Mouse (Mus musculus) midbrain, embryonic 10.5 days (tissue): ENCODE results near the gene Pigv. TPM values are rescaled to one million over a fixed set of nuclear protein-coding genes. Genes with fewer than 3 reads are reported as not detected.
A peak's percentile ranks its signal among the peaks of the same experiment; 100 is the strongest.
"Not testable (repeated sequence)": the region's sequence is repeated elsewhere in the genome, so short reads cannot be mapped to it uniquely, and the experiment has no call there.

ENCODE experiments used
- DNase-seq: peaks from one replicate; pipeline ENCODE4 v3.0.0-alpha.2; 2017; ENCODE audit warnings: low spot score
- H3K27ac ChIP-seq: fragments of 300-500 bp; sonication (generic); replicated peaks from 2 replicates; pipeline ENCODE4 v1.5.1; 2016; ENCODE audit warnings: mild to moderate bottlenecking
- H3K27me3 ChIP-seq: fragments of 300-500 bp; sonication (generic); 2 replicates; pipeline ENCODE4 v1.6.1; 2016; ENCODE audit warnings: low read depth, mild to moderate bottlenecking; ENCODE audit not compliant: poor library complexity, severe bottlenecking
- H3K36me3 ChIP-seq: fragments of 300-500 bp; sonication (generic); 2 replicates; pipeline ENCODE4 v1.6.1; 2016; ENCODE audit warnings: mild to moderate bottlenecking, moderate library complexity
- H3K4me1 ChIP-seq: fragments of 300-500 bp; sonication (generic); 2 replicates; pipeline ENCODE4 v1.6.1; 2016
- H3K4me3 ChIP-seq: fragments of 300-500 bp; sonication (generic); 2 replicates; pipeline ENCODE4 v1.5.1; 2016; ENCODE audit warnings: mild to moderate bottlenecking, moderate library complexity
- H3K9me3 ChIP-seq: fragments of 300-500 bp; sonication (generic); replicated peaks from 2 replicates; pipeline ENCODE4 v1.6.1; 2016; ENCODE audit warnings: mild to moderate bottlenecking
- WGBS: fragments of 180-500 bp; shearing (Covaris S2); methylation state at CpG from one replicate; pipeline ENCODE4 v1.1.7; 2016; 5-methylcytosine and 5-hydroxymethylcytosine counted together
- polyA plus RNA-seq: library from polyadenylated mRNA; unstranded; fragments of >200 nt; fragmentation: Nextera tagmentation; extraction: Ambion mirVana; gene quantifications from 2 replicates; pipeline ENCODE4 v1.2.1, GENCODE M21; 2016

Pigv gene
- polyA plus RNA-seq, 1 experiment from 2014 or later = 18.7 TPM

DNA sequence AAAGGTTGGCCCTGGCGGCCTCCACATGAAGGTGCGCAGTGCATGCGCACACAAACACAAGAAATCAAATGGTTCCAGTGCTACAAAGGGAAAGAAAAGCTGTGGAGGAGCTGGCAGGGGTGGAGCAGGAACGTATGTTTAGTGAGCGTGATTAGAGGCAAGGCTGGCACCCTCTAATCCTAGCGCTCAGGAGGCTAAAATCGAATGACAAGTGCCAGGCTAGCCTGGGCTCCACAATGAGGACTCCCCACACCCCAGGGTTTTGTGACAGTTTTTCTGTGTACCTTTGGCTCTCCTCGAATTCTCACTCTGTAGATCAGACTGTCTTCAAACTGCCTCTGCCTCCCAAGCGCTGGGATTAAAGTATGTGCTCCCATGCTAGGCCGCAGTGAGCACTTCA lies 19.7 kb downstream of the Pigv start:
- no peak for DNase-seq
- H3K27me3 ChIP-seq = no peaks in the 10 kb centered on the region
- H3K4me3 ChIP-seq = no peak overlapping the region
- no peak overlapping the region for H3K27ac ChIP-seq
- no peaks in the 10 kb centered on the region for H3K36me3 ChIP-seq
- peaks cover 16% of the 10 kb centered on the region for H3K4me1 ChIP-seq
- H3K9me3 ChIP-seq = no peaks in the 10 kb centered on the region
- 74% methylated on average over 10 of the region's 10 CpGs for WGBS

DNA sequence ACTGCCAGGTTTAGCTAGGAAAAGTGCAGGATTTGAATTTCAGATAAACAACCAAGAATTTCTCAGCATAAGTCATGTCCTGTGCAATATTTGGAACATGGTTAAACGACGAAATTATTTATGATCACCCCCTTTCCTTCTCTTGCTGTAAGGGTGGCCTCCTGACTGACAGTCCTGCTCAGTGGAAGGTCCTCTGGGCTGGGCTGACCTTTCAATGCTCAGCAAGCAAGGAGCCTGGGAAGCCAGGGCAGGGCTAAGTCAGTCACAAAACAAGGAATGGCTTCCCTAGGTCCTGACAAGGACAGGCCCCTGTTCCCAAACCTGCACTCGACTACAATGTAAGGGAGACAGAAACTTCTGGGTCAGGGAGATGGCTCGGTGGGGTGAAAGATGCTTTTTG lies 20.5 kb downstream of the Pigv start:
- 71% methylated on average over 4 of the region's 4 CpGs for WGBS
- no peak overlapping the region for H3K4me3 ChIP-seq
- H3K36me3 ChIP-seq = no peaks in the 10 kb centered on the region
- peaks cover 16% of the 10 kb centered on the region for H3K4me1 ChIP-seq
- DNase-seq = no peak
- no peaks in the 10 kb centered on the region for H3K9me3 ChIP-seq
- no peaks in the 10 kb centered on the region for H3K27me3 ChIP-seq
- no peak overlapping the region for H3K27ac ChIP-seq

DNA sequence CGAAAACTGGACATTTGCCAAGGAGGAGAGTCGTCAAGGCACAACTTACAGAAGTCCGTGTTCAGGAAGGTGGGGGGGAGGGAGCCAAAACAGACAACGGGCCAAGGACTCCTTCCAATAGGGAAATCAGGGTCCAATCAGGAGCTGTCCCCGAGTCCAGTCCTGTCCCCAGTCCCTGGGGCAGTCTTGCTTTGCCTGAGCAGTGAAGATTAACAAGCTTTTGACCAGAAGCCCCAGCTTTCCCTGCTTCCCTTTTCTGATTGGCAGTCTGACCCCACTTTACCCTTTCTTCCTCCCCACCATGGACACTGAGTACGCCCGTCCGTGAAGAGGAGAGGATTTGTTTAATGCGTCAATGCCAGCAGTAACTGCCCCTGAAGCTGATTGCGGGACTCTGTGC lies 21.0 kb downstream of the Pigv start:
- no peaks in the 10 kb centered on the region for H3K27me3 ChIP-seq
- H3K9me3 ChIP-seq = no peaks in the 10 kb centered on the region
- WGBS = 60% methylated on average over 10 of the region's 10 CpGs
- peaks cover 15% of the 10 kb centered on the region for H3K4me1 ChIP-seq
- H3K4me3 ChIP-seq = no peak overlapping the region
- H3K27ac ChIP-seq = no peak overlapping the region
- H3K36me3 ChIP-seq = no peaks in the 10 kb centered on the region
- DNase-seq = no peak

DNA sequence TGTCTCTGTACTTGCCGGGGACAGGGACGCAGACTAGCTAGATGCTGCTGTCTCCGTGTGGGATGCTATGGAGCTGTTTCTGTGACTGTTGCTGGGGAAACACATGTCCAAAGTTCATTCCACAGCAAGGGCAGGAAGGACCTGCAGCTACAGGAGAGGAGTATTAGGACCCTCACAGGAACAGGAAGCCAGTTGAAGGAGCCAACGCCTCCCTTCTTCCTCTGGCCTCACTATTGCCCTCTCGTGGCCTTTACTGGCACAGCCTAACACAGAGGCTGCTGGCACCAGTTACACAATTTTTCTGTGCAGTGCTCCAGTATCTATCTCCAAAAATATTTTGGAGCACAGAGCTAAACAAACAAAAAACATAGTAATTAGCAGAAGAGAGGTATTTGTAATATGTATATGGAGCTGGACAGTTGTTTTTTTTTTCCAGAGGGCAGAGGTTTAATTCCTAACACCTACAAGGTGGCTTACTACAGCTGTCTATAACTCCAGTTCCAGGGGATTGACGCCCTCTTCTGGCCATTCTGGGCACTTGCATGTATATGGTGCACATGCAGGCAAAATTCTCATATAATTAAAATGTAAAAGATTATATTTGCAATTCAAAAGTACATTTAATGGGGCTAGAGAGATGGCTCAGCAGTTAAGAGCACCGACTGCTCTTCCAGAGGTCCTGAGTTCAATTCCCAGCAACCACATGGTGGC lies 22.3 kb downstream of the Pigv start, which contains the start of gene Zdhhc18:
Gene Zdhhc18 (minus strand): TSS at position 166 of the 711 bp plus-strand sequence.
- H3K4me3 ChIP-seq = peak within 1 kb of the TSS; percentile 37
- H3K27ac ChIP-seq = peak within 1 kb of the TSS; percentile 29; the same call in 1 of the 2 replicates

DNA sequence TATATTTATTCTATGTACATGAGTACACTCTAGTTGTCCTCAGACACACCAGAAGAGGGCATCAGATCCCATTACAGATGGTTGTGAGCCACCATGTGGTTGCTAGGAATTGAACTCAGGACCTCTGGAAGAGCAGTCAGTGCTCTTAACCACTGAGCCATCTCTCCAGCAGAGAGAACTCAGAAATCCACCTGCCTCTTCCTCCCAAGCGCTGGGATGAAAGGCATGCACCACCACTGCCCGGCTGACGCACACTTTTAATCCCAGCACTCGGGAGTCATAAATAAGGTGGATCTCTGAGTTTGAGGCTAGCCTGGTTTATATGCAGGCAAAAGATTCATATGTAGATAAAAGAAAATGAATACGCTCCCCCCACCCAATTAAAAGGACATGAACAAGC lies 23.0 kb downstream of the Pigv start:
- H3K9me3 ChIP-seq, H3K27ac ChIP-seq, H3K36me3 ChIP-seq, H3K4me3 ChIP-seq, H3K27me3 ChIP-seq, DNase-seq: not testable (repeated sequence)
- WGBS = 91% methylated on average over 5 of the region's 5 CpGs
- peaks cover 11% of the 10 kb centered on the region for H3K4me1 ChIP-seq

More for the DNA sequence above, 22.3 kb downstream of the Pigv start, which contains the start of gene Zdhhc18:
- WGBS = 40% methylated on average over 7 of the region's 7 CpGs
- Histone ChIP-seq H3K27me3 (no peaks in the 10 kb centered on the region), H3K4me1 (peaks cover 11% of the 10 kb centered on the region), H3K36me3 (no peaks in the 10 kb centered on the region), H3K9me3 (peaks cover 2% of the 10 kb centered on the region; the same call in 1 of the 2 replicates)
- peak; percentile 75 for DNase-seq

DNA sequence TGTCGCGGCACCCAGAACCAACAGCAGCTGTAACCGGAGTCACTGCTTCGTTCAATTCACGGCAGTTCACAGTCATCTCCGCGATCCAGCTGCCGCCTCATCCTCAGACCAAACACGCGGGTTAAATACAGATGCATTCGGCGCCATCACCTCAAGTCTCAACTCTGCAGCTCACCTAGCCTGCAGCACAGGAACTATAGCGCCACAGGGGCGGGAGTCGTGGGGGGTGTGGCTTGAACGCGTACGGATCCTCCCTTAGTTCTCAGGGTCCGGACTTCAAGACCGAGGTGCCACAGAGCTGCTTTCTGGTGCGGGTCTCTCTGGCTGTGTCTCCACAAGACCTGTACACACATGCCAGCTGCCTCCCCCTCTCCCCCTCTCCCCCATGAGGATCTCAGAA lies 26.8 kb downstream of the Pigv start:
- no peak overlapping the region for H3K27ac ChIP-seq
- WGBS = 40% methylated on average over 21 of the region's 21 CpGs
- no peak for DNase-seq
- no peaks in the 10 kb centered on the region for H3K27me3 ChIP-seq
- H3K36me3 ChIP-seq = no peaks in the 10 kb centered on the region
- no peak overlapping the region for H3K4me3 ChIP-seq
- peaks cover 4% of the 10 kb centered on the region; the same call in 1 of the 2 replicates for H3K9me3 ChIP-seq
- peaks cover 3% of the 10 kb centered on the region for H3K4me1 ChIP-seq

DNA sequence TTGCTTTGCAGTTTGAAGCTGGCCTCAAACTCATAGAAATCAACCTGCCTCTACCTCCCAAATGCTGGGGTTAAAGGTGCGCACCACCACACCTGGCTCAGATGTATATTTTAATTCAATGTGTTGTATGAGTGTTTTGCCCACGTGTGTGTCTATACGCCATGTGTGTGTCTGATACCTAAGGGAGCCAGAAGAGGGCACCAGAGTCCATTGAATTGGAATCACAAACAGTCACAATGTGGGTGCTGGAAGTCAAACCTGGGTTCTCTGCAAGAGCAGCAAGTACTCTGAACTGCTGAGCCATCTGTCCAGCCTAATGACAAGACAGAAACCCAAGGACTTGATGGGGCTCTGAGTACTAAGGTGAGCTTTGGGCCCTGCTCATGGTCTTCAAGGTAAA lies 27.3 kb downstream of the Pigv start:
- peaks cover 4% of the 10 kb centered on the region; the same call in 1 of the 2 replicates for H3K9me3 ChIP-seq
- H3K27ac ChIP-seq = no peak overlapping the region
- no peak for DNase-seq
- 88% methylated on average over 3 of the region's 3 CpGs for WGBS
- no peaks in the 10 kb centered on the region for H3K36me3 ChIP-seq
- peaks cover 3% of the 10 kb centered on the region for H3K4me1 ChIP-seq
- no peaks in the 10 kb centered on the region for H3K27me3 ChIP-seq
- H3K4me3 ChIP-seq = no peak overlapping the region

DNA sequence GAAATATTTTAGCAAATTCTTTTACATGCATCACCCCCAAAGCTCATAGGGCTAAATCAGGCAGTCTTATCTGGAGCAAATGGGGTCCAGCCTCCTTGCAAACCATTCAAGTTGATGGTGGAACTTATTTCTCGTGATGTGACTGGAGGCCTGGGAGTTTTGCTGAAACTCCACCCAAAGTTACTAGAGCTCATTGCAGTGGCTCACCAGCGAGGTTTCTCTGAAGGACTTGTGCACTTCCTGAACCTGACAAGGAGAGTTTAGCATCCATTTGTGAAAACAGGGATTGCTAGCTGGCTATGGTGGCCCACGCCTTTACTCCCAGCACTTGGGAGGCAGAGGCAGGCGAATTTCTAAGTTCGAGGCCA lies 38.4 kb downstream of the Pigv start:
- no peak for DNase-seq

DNA sequence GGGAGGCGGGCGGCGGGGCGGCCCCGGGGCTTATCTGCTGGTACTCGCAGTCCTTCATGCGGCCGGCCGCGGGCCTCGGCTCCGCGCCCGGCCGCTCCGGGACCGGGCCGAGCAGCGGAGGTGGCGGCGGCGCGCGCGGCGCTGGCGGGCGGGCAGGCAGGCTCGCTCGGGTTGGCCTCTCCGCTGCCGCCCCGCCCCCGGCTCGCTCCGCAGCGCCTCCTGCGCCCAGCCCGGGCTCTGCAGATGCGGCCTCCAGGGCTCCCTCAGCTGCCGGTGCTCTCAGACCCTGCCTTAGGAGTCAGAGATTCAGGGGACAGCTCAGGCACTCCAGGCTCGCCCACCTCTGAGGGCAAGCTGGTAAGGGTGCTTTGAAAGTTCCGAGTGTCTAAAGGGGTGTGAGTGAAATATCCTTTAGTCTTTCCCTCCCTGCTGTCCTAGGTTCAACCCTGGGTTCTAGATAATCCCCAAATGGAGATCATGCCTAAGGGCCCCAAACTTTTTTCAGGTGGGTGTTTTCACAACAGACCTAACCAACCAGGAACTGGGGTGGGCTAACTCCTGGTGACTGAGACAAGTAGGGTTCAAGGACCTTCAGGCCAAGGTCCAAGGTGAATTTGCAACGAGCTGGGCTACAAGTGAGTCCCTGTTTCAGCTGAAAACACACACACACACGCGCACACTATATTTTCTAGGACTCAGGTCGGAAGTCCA lies 39.0 kb downstream of the Pigv start:
- Histone ChIP-seq H3K4me3 (peak overlapping the region; percentile 93), H3K4me1 (peaks cover 27% of the 10 kb centered on the region), H3K9me3 (no peaks in the 10 kb centered on the region), H3K27ac (peak overlapping the region; percentile 87), H3K27me3 (0 out of 2 replicates have a peak, but pooled peaks cover 3% of the 10 kb centered on the region), H3K36me3 (no peaks in the 10 kb centered on the region)
- WGBS = 8% methylated on average over 47 of the region's 47 CpGs
- DNase-seq = peak; percentile 88

More for the DNA sequence above, 38.4 kb downstream of the Pigv start:
- 0 out of 2 replicates have a peak, but pooled peaks cover 3% of the 10 kb centered on the region for H3K27me3 ChIP-seq
- no peak overlapping the region for H3K27ac ChIP-seq
- H3K36me3 ChIP-seq = no peaks in the 10 kb centered on the region
- WGBS = 83% methylated on average over 5 of the region's 5 CpGs
- H3K9me3 ChIP-seq = no peaks in the 10 kb centered on the region
- 0 out of 2 replicates have a peak overlapping the region, but pooled peaks have one; percentile 93 for H3K4me3 ChIP-seq
- H3K4me1 ChIP-seq = peaks cover 27% of the 10 kb centered on the region

DNA sequence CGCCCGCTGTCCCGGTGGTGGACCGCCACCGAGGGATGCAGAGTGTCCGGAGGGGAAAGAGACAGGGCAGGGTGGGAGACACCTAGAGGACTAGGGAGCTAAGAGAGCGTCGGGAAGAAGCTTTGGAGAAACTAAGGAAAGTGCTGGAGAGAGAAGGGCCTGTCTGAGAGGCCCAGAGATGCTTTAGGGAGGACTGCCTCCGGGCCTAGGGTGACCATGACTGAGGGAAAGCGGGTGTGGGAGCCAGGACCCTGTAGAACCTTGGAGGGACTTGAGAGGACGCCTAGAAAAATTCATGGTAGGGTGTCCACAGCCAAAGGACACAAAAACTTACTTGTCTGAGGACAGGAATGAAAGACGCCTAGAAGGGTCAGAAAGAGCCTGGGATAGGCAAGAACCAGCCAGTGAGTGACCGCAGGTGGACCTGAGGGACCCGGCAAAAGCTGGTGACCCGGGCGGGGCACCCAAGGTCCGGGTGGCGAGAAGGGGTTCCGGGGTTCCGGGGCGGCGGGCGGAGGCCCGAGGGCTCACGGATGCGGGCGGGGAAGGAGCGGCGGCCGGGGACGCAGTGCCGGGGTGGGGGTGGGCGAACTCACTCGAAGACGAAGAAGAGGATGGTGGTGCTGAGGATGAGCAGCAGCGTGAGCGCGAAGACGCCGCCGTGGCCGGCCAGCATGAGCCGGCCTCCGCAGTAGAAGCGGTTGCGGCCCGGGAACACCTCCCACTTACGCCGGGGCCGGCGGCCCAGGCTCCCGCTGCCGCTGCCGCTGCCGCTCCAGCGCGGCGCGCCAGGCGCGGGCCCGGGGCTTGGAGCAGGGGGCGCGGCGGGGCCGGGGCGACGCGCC lies 39.7 kb downstream of the Pigv start:
- WGBS = 2% methylated on average over 56 of the region's 69 CpGs
- peak overlapping the region; percentile 87 for H3K27ac ChIP-seq

DNA sequence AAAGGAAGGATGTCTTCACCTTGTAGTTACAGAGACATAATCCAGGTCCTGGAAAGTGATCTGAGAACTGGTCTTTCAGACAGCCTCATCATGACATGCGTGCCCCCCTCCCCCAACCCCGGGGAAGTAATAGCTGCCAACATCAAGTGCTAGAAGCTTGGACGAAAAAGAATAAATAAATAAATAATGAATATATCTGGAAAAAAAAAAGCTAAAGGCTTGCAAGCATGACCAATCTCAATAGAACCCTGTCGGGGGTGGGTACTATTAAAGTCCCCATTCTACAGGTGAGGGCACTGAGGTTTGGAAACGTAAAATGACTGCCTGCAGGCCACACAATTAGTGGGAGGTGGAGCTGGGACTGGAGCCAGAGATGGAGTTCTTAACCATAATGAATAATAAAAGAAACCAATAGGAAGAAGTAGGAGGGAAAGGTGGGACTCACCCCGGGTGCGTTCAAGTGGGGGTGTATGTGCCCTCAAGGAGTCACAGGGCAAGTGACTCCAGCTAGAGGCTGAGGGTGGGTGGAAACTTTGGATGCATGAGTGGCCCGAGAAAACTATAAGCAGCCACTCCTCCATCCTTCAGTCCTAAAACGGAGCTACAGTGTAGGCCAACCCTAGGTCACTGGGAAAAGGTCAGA lies 40.6 kb downstream of the Pigv start:
- Histone ChIP-seq H3K4me3 (peak overlapping the region; percentile 93), H3K9me3 (no peaks in the 10 kb centered on the region), H3K4me1 (peaks cover 29% of the 10 kb centered on the region), H3K36me3 (peaks cover 4% of the 10 kb centered on the region), H3K27ac (no peak overlapping the region; the same call in 1 of the 2 replicates), H3K27me3 (0 out of 2 replicates have a peak, but pooled peaks cover 3% of the 10 kb centered on the region)
- DNase-seq = no peak
- 49% methylated on average over 9 of the region's 9 CpGs for WGBS

More for the DNA sequence above, 39.7 kb downstream of the Pigv start:
- Histone ChIP-seq H3K9me3 (no peaks in the 10 kb centered on the region), H3K36me3 (no peaks in the 10 kb centered on the region), H3K4me1 (peaks cover 27% of the 10 kb centered on the region), H3K27me3 (0 out of 2 replicates have a peak, but pooled peaks cover 3% of the 10 kb centered on the region), H3K4me3 (peak overlapping the region; percentile 93)
- DNase-seq = no peak
